In the genomic region with DNA sequence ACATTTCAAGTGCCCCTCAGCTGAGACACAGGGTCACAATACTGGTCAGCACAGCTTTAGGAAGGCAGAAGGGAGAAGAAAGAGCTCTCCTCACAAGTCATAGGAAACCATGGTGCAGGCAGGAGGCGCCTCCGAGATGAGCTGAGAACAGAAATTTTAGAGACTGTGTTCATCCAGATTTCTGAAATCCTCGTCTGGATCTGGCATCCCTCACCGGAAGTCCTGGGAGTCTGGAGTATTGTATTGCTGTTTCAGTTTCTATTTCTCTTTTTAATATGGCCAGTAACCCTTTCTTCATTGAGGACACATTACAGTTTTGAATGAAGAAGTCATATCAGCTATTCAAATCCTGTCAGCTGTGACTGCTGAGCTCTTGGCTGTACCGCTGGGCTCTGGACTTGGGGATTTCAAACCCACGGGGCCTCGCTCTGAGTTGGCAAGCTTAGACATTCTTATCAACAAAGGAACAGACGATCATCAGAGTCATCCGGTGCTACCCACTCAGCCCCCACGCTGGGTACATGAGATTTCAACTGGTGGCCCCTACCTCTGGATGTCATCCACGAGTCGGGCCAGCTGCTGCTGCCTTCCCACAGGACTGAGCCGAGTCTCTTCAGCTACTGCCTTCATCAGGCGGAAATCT, we compare ENCODE assay signal across 9 mouse cellular contexts. TPM values are rescaled to one million over a fixed set of nuclear protein-coding genes. Genes with fewer than 3 reads are reported as not detected.
DNase-seq lines count a peak whose midpoint lies in the region; ATAC-seq lines count a peak whose summit lies in the region.
"Had no signal": no experiment of that assay in that cellular context is flagged by ENCODE, and none has a peak within 500 bp of the region (broad histone marks: within the 10 kb centered on the region; RNA-seq: fewer than 3 reads in every experiment).

No protein-coding gene starts in this region.

- H3K4me3 ChIP-seq in kidney, embryonic 14.5 days (ENCODE audit: low read length): no peak overlapping the region
- H3K4me3 ChIP-seq in intestine, embryonic 16.5 days (ENCODE audit: low read length): no peak overlapping the region
- H3K4me3 ChIP-seq in midbrain, embryonic 14.5 days (replicated peaks; ENCODE audit: low read depth, low read length): no peak overlapping the region

- H3K27ac ChIP-seq in kidney, embryonic 14.5 days (ENCODE audit: low read depth, low read length): no peak overlapping the region
- no peak overlapping the region for H3K27ac ChIP-seq in intestine, embryonic 16.5 days (ENCODE audit: low read length)
- no peak overlapping the region for H3K27ac ChIP-seq in midbrain, embryonic 14.5 days (replicated peaks; ENCODE audit: low read depth, low read length)

- H3K4me2 ChIP-seq in kidney, embryonic 14.5 days (replicated peaks; ENCODE audit: low read depth, low read length): no peak overlapping the region
- peak overlapping the region; percentile 38 for H3K4me2 ChIP-seq in intestine, embryonic 16.5 days (ENCODE audit: low read depth, low read length)
- peak overlapping the region; percentile 19; the same call in 1 of the 2 replicates for H3K4me2 ChIP-seq in midbrain, embryonic 14.5 days (ENCODE audit: low read length)

- no peaks in the 10 kb centered on the region for H3K4me1 ChIP-seq in kidney, embryonic 14.5 days (ENCODE audit: control insufficient read depth, insufficient read depth, low read length)
- H3K4me1 ChIP-seq in intestine, embryonic 16.5 days (ENCODE audit: control insufficient read depth, insufficient read depth, low read length): peaks cover 4% of the 10 kb centered on the region
- H3K4me1 ChIP-seq in midbrain, embryonic 14.5 days (ENCODE audit: control insufficient read depth, insufficient read depth, low read length): 0 out of 2 replicates have a peak, but pooled peaks cover 3% of the 10 kb centered on the region

- peak; percentile 22 for DNase-seq in kidney, adult 18-20 months
- peak; percentile 16 to 25 for DNase-seq in gastrocnemius, postnatal 36 days
- DNase-seq in midbrain, embryonic 14.5 days: peak; percentile 64
- DNase-seq in layer of hippocampus, adult 8-10 months (ENCODE audit: low spot score in 2 of 2): no peak
- DNase-seq in embryo, embryonic 11 days: no peak
- no peak for DNase-seq in layer of hippocampus, postnatal 25 days (ENCODE audit: extremely low spot score in 1 of 2, low spot score in 1 of 2)

- H3K27me3 ChIP-seq in kidney, embryonic 14.5 days (ENCODE audit: control insufficient read depth, insufficient read depth, low read length): no peaks in the 10 kb centered on the region
- no peaks in the 10 kb centered on the region for H3K27me3 ChIP-seq in intestine, embryonic 16.5 days (replicated peaks; ENCODE audit: control insufficient read depth, insufficient read depth, low read length)
- no peaks in the 10 kb centered on the region for H3K27me3 ChIP-seq in midbrain, embryonic 14.5 days (ENCODE audit: control insufficient read depth, insufficient read depth, low read length)

- H3K9me3 ChIP-seq in kidney, embryonic 14.5 days (ENCODE audit: control insufficient read depth, low read length): no peaks in the 10 kb centered on the region
- no peaks in the 10 kb centered on the region for H3K9me3 ChIP-seq in intestine, embryonic 16.5 days (ENCODE audit: control insufficient read depth, low read length)
- H3K9me3 ChIP-seq in midbrain, embryonic 14.5 days (ENCODE audit: control insufficient read depth, low read length): no peaks in the 10 kb centered on the region

- H3K36me3 ChIP-seq in kidney, embryonic 14.5 days (ENCODE audit: control insufficient read depth, insufficient read depth, low read length): no peaks in the 10 kb centered on the region
- H3K36me3 ChIP-seq in intestine, embryonic 16.5 days (ENCODE audit: control insufficient read depth, insufficient read depth, low read length): no peaks in the 10 kb centered on the region
- H3K36me3 ChIP-seq in midbrain, embryonic 14.5 days (ENCODE audit: control insufficient read depth, insufficient read depth, low read length): no peaks in the 10 kb centered on the region

- intact Hi-C loops in gastrocnemius, postnatal 36 days (cut with DNase I): no loop called here

- H3K9ac ChIP-seq in kidney, embryonic 14.5 days (ENCODE audit: low read depth, low read length): no peak overlapping the region
- no peak overlapping the region for H3K9ac ChIP-seq in intestine, embryonic 16.5 days (ENCODE audit: low read depth, low read length)
- no peak overlapping the region for H3K9ac ChIP-seq in midbrain, embryonic 14.5 days (replicated peaks; ENCODE audit: low read length)

- 55% methylated on average over 14 of the region's 14 CpGs for WGBS in kidney, embryonic 14.5 days
- 49% methylated on average over 14 of the region's 14 CpGs for WGBS in intestine, embryonic 16.5 days
- 34% methylated on average over 14 of the region's 14 CpGs for WGBS in midbrain, embryonic 14.5 days

- no peak for ATAC-seq in kidney, embryonic 14.5 days (ENCODE audit: low FRiP score, low TSS enrichment)
- peak; percentile 41; the same call in 1 of the 2 replicates for ATAC-seq in intestine, embryonic 16.5 days
- peak; percentile 67; the same call in 1 of the 2 replicates for ATAC-seq in midbrain, embryonic 14.5 days (ENCODE audit: low FRiP score, low TSS enrichment)

RNA-seq across cellular contexts. Expression of a gene that starts 22.7 kb away (rescaled TPM):
- polyA plus RNA-seq in kidney, embryonic 14.5 days (2014; fragmentation: Nextera tagmentation; extraction: Ambion mirVana): not detected in 2 replicates
- total RNA-seq in gastrocnemius, postnatal 36 days (2021): not detected
- 0.21 TPM in 2 replicates for polyA plus RNA-seq in intestine, embryonic 16.5 days (2015; fragmentation: Nextera tagmentation; extraction: Ambion mirVana)
- polyA plus RNA-seq in midbrain, embryonic 14.5 days (2014; fragmentation: Nextera tagmentation; extraction: Ambion mirVana): 0.40 and 0.41 TPM in 2 replicates
- not detected for total RNA-seq in layer of hippocampus, adult 8-10 months (2022)
- total RNA-seq in layer of hippocampus, postnatal 25 days (2021): not detected

RNA-seq across cellular contexts. Expression of a gene that starts 34.4 kb away (rescaled TPM):
- polyA plus RNA-seq in kidney, embryonic 14.5 days (2014; fragmentation: Nextera tagmentation; extraction: Ambion mirVana): 1.5 and 3.5 TPM in 2 replicates
- under 1 TPM; 0.17 to 0.26 TPM for total RNA-seq in gastrocnemius, postnatal 36 days (2021)
- polyA plus RNA-seq in intestine, embryonic 16.5 days (2015; fragmentation: Nextera tagmentation; extraction: Ambion mirVana): 4.6 and 5.2 TPM in 2 replicates
- 1.3 and 1.9 TPM in 2 replicates for polyA plus RNA-seq in midbrain, embryonic 14.5 days (2014; fragmentation: Nextera tagmentation; extraction: Ambion mirVana)
- total RNA-seq in layer of hippocampus, adult 8-10 months (2022): under 1 TPM; 0.10 to 0.41 (median 0.17) TPM
- total RNA-seq in layer of hippocampus, postnatal 25 days (2021): under 1 TPM; 0.14 to 0.20 TPM

RNA-seq across cellular contexts. Expression of a gene that starts 53.0 kb away (rescaled TPM):
- polyA plus RNA-seq in kidney, embryonic 14.5 days (2014; fragmentation: Nextera tagmentation; extraction: Ambion mirVana): not detected in 2 replicates
- total RNA-seq in gastrocnemius, postnatal 36 days (2021): not detected
- polyA plus RNA-seq in intestine, embryonic 16.5 days (2015; fragmentation: Nextera tagmentation; extraction: Ambion mirVana): not detected in 2 replicates
- polyA plus RNA-seq in midbrain, embryonic 14.5 days (2014; fragmentation: Nextera tagmentation; extraction: Ambion mirVana): 0.67 and 1.2 TPM in 2 replicates
- total RNA-seq in layer of hippocampus, adult 8-10 months (2022): 1 to 10 TPM in 1 of 4 experiments, under 1 TPM in 2, not detected in 1; 0.77 to 1.6 (median 0.83) TPM
- total RNA-seq in layer of hippocampus, postnatal 25 days (2021): under 1 TPM in 1 of 2 experiments, not detected in 1; 0.42 TPM
- polyA plus RNA-seq: limb, embryonic 11.5 days had no signal

Comparison
In these comparisons a context has a peak if more than half of its experiments do, and no peak if none do; other contexts are left out.
1. DNase-seq: peak in kidney, adult 18-20 months (single experiment), gastrocnemius, postnatal 36 days (2 of 2) and midbrain, embryonic 14.5 days (single experiment); none in layer of hippocampus, adult 8-10 months (0 of 2), embryo, embryonic 11 days (single experiment) and layer of hippocampus, postnatal 25 days (0 of 2).